Mouse (Mus musculus): ENCODE results near the gene Scarf1.

DNA sequence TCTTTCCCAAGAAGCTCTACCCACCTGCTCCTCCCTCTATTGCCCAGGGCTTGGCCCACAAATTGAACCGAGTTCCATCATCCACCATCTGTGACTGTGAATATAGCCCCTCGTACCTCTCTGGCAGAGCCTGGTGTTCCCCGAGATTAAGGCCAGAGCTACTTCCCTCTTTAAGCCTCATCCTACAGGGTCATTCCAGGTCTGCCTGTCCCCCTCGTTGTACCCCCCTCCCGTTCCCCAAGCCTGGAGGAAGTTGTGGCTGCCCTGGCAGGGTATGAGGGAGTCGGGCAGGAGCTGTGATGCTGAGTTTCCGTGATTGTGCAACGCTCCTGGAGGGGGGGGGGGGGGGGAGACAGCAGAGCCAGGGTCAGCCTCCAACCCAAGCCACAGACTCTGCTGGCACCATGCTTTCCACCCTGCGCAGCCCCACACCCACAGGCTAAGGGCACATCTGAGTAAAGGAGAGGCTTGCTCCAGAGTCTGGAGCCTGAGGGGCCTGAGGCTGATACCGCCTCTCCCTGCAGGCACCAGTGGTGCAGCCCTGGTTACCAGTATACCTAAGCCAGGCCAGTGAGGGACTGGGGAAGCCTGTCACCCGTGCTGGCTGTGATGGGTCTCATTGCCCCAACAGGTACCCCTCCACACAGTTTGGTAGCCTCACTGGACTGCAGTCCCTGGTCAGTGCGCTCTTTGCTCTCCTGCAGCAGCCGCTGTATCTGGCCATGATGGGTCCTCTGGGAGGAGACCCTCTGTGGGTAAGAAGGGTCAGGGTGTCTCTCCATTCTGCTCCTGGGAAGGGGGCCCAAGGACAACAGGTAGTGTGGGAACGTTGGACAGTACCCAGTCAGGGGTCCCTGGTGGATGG lies 58.0 kb downstream of the Scarf1 start:
- TF ChIP-seq CTCF (IDR thresholded peaks at IDR 0.05; ENCODE audit: borderline replicate concordance, extremely low read depth, insufficient read depth, insufficient read length) (no peak), POLR2A (IDR thresholded peaks at IDR 0.05; ENCODE audit: borderline replicate concordance, extremely low read depth, insufficient read depth, insufficient read length, poor library complexity, severe bottlenecking) (no peak)

All from brain, embryonic 14.5 days (tissue).